Mouse (Mus musculus) lung, embryonic 15.5 days (tissue): ENCODE results near the gene Mrpl48. TPM values are rescaled to one million over a fixed set of nuclear protein-coding genes. Genes with fewer than 3 reads are reported as not detected.

ENCODE experiments used
- ATAC-seq: fragments of 200-750 bp; cut with Nextera tagmentation; 2 replicates; pipeline ENCODE4 v1.8.0; 2017; ENCODE audit warnings: moderate number of reproducible peaks, borderline replicate concordance; ENCODE audit not compliant: low FRiP score, low TSS enrichment; ENCODE audit errors: extremely low read depth
- H3K27ac ChIP-seq: fragments of 300-500 bp; sonication (generic); 2 replicates; pipeline ENCODE4 v1.5.1; 2015; ENCODE audit warnings: moderate library complexity, mild to moderate bottlenecking, inconsistent platforms
- H3K27me3 ChIP-seq: fragments of 300-500 bp; sonication (generic); 2 replicates; pipeline ENCODE4 v1.6.1; 2015; ENCODE audit warnings: inconsistent platforms
- H3K36me3 ChIP-seq: fragments of 300-500 bp; sonication (generic); 2 replicates; pipeline ENCODE4 v1.6.1; 2015; ENCODE audit warnings: inconsistent platforms
- H3K4me1 ChIP-seq: fragments of 300-500 bp; sonication (generic); 2 replicates; pipeline ENCODE4 v1.6.1; 2015; ENCODE audit warnings: inconsistent platforms
- H3K4me2 ChIP-seq: fragments of 300-500 bp; sonication (generic); 2 replicates; pipeline ENCODE4 v1.6.1; 2015; ENCODE audit warnings: inconsistent platforms, mild to moderate bottlenecking, moderate library complexity
- H3K4me3 ChIP-seq: fragments of 300-500 bp; sonication (generic); 2 replicates; pipeline ENCODE4 v1.5.1; 2015; ENCODE audit warnings: mild to moderate bottlenecking, inconsistent platforms
- H3K9ac ChIP-seq: fragments of 300-500 bp; sonication (generic); 2 replicates; pipeline ENCODE4 v1.6.1; 2015; ENCODE audit warnings: inconsistent platforms
- H3K9me3 ChIP-seq: fragments of 300-500 bp; sonication (generic); 2 replicates; pipeline ENCODE4 v1.6.1; 2016; ENCODE audit warnings: inconsistent platforms
- WGBS: fragments of 180-500 bp; shearing (Covaris S2); methylation state at CpG from one replicate; pipeline ENCODE4 v1.1.7; 2015; 5-methylcytosine and 5-hydroxymethylcytosine counted together
- polyA plus RNA-seq: library from polyadenylated mRNA; unstranded; fragments of >200 nt; fragmentation: Nextera tagmentation; extraction: Ambion mirVana; gene quantifications from 2 replicates; pipeline ENCODE4 v1.2.1, GENCODE M21; 2015

Gene Mrpl48
- polyA plus RNA-seq, 1 experiment from 2014 or later = 77.0 TPM

DNA sequence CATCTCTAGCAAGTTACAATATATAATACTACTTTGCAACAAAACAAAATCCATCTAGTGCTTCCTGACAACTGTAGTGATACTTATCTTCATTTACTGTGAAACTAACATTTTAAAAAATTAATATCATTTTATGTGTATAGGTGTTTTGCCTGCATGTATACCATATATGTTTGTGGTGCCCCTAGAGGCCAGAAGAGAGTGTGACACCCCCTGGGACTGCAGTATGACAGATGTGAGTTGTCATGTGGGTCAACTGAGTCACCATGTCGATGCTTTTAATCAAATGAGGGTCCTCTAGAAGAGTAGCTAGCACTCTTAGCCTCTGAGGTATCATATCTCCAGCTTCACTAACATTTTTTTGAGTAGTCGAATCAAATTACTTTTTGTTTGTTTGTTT lies 14.2 kb upstream of the Mrpl48 start:
- no peak overlapping the region for H3K27ac ChIP-seq
- no peaks in the 10 kb centered on the region for H3K4me1 ChIP-seq
- 80% methylated on average over 2 of the region's 2 CpGs for WGBS
- ATAC-seq = no peak
- no peaks in the 10 kb centered on the region for H3K9me3 ChIP-seq
- no peak overlapping the region for H3K4me3 ChIP-seq
- H3K4me2 ChIP-seq = no peak overlapping the region
- no peaks in the 10 kb centered on the region for H3K27me3 ChIP-seq
- no peak overlapping the region for H3K9ac ChIP-seq
- H3K36me3 ChIP-seq = no peaks in the 10 kb centered on the region

DNA sequence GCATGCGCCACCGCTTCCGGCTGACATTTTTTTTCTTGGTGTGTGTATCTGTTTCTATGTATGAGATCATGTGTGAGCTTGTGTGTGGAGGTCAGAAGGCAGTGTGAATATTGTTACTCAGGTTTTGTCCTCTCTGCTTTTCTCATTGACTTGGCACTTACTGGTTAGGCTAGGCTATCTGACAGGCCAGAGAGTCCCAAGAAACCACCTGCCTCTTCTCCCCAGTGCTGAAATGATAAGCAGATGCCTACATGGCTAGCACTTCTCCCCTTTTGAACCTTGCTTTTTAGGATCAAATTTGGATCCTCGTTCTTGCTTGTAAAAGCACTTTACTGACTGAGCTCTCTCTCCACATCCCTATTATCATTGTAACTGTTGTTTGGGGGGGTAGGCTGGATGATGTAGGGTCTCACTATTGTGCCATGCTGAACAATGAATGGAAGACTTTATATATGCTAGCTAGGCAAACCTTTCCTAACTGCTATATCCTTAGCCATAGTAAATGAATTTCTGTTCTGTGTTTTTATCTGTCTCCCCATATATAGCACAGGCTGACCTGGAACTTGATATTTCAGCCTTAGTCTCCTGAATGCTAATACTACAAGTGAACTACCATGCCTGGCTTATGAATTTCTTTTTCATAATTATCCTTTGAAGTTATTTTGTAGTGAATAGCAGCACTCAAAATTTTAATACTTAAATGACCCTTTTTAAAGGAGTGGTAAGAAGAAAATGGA lies 8.2 kb upstream of the Mrpl48 start:
- ATAC-seq = no peak
- Histone ChIP-seq H3K9ac (no peak overlapping the region), H3K9me3 (no peaks in the 10 kb centered on the region), H3K27me3 (no peaks in the 10 kb centered on the region), H3K4me3 (no peak overlapping the region), H3K27ac (no peak overlapping the region), H3K4me2 (no peak overlapping the region), H3K36me3 (no peaks in the 10 kb centered on the region), H3K4me1 (no peaks in the 10 kb centered on the region)
- WGBS = 91% methylated on average over 4 of the region's 4 CpGs

DNA sequence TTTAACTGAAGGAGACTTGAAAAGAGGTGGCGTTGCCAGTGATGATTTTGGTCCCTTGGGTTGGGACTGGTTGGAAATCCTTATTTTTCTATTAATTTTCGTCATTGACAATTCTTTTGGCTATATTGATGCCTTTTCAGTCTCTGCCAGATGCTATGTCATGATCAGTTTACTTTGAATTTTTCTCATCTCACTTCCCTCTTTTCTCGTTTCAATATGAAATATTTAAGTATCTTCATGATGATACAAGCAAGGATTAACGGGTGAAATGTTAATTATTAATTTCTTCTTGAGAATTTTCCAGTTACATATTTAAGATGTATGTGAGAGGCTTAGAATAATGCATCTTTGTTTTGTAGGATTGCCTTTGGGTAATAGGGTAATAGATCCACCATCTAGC lies 809 bp upstream of the Mrpl48 start:
- H3K4me3 ChIP-seq = peak overlapping the region; percentile 100
- H3K36me3 ChIP-seq = no peaks in the 10 kb centered on the region
- no peak overlapping the region for H3K27ac ChIP-seq
- ATAC-seq = no peak
- H3K9me3 ChIP-seq = no peaks in the 10 kb centered on the region
- H3K4me2 ChIP-seq = peak overlapping the region; percentile 63
- no peaks in the 10 kb centered on the region for H3K27me3 ChIP-seq
- WGBS = 5% methylated on average over 4 of the region's 4 CpGs
- H3K4me1 ChIP-seq = peaks cover 15% of the 10 kb centered on the region; the same call in 1 of the 2 replicates
- H3K9ac ChIP-seq = peak overlapping the region; percentile 100

GRCm38 (mm10) chr7:100607214-100608129 lies 629 bp downstream of the Mrpl48 start, which contains the start of gene Rab6a:
Gene Rab6a, plus strand, starts transcription at chr7:100607410.
- peak; percentile 98 for ATAC-seq
- Histone ChIP-seq H3K9me3 (no peaks in the 10 kb centered on the region), H3K27ac (peak within 1 kb of the TSS; percentile 99), H3K4me1 (peaks cover 15% of the 10 kb centered on the region; the same call in 1 of the 2 replicates), H3K27me3 (no peaks in the 10 kb centered on the region), H3K4me2 (peak within 1 kb of the TSS; percentile 63), H3K36me3 (no peaks in the 10 kb centered on the region), H3K4me3 (peak within 1 kb of the TSS; percentile 100), H3K9ac (peak within 1 kb of the TSS; percentile 100)
- under 1% methylated on average over 105 of the region's 105 CpGs for WGBS

DNA sequence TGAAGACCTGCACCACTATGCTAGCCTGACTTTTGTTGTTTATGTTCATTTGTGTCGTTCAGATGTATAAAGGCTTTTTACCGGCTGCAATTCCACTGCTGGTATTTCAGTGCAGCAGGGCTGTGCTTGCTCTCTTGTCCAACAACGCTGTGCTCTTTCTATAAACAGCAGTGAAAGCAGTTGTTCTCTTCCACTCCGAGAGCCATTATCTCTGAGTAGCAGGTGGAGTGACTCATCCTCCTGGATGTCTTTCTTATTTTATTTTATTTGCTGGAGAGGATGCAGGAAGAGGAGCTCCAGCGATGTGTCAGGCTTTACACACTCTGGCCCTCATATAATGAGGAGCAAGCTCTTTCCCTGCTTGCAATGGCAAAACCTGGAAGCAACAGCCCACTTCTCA lies 7.9 kb downstream of the Mrpl48 start:
- Histone ChIP-seq H3K9me3 (no peaks in the 10 kb centered on the region), H3K36me3 (no peaks in the 10 kb centered on the region), H3K4me3 (no peak overlapping the region), H3K4me1 (no peaks in the 10 kb centered on the region), H3K9ac (no peak overlapping the region), H3K27ac (no peak overlapping the region), H3K4me2 (no peak overlapping the region), H3K27me3 (no peaks in the 10 kb centered on the region)
- WGBS = 57% methylated on average over 5 of the region's 5 CpGs
- ATAC-seq = no peak

- no peaks in the 10 kb centered on the region for H3K36me3 ChIP-seq
- no peak for ATAC-seq
Observed at GRCm38 (mm10) chr7:100593349-100593748, 14.8 kb downstream of the Mrpl48 start.

GRCm38 (mm10) chr7:100591522-100591852 lies 16.6 kb downstream of the Mrpl48 start:
- Histone ChIP-seq H3K4me3 (peak overlapping the region; percentile 54), H3K27me3 (no peaks in the 10 kb centered on the region), H3K36me3 (no peaks in the 10 kb centered on the region), H3K4me2 (peak overlapping the region; percentile 58), H3K9ac (no peak overlapping the region), H3K4me1 (no peaks in the 10 kb centered on the region), H3K9me3 (no peaks in the 10 kb centered on the region), H3K27ac (0 out of 2 replicates have a peak overlapping the region, but pooled peaks have one; percentile 86)
- WGBS = 3% methylated on average over 2 of the region's 2 CpGs
- ATAC-seq = no peak

More at GRCm38 (mm10) chr7:100593349-100593748, 14.8 kb downstream of the Mrpl48 start:
- no peaks in the 10 kb centered on the region for H3K27me3 ChIP-seq
- H3K9me3 ChIP-seq = no peaks in the 10 kb centered on the region
- H3K27ac ChIP-seq = no peak overlapping the region
- no peak overlapping the region for H3K9ac ChIP-seq
- H3K4me1 ChIP-seq = no peaks in the 10 kb centered on the region
- no peak overlapping the region for H3K4me3 ChIP-seq
- no peak overlapping the region for H3K4me2 ChIP-seq

DNA sequence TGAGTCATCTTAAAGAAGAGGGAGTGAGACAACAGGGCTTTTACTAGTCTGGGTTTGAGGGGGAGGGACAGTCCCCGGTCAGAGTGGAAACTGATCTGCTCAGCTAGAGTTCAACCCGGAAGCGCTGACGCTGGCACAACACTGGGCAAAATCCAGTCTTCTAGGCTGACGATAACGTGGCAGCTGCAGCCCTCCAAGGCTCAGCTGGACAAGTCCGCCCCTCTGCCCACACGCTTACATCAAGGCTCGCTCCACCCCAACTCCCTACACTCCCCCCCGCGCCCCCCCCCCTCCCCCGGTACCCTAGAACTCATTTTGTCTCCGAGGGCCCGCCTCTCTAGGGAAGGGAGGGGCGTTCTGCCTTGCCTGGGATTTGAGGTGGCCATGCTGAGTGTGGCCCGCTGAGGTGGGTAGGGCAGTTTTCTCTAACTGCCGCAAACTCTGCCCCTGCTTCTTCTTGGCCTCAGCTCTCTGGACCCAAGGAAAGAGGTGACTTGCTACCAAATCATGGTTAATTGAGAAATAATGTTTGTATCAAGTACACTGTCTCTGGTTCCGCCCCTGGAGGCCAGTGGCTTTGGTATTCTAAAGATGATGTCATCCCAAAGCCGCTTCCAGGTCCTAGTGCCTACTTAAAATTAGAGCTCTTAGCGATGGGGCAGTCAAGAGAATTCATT lies 17.1 kb downstream of the Mrpl48 start:
- Histone ChIP-seq H3K9me3 (no peaks in the 10 kb centered on the region), H3K4me3 (peak overlapping the region; percentile 54), H3K27me3 (no peaks in the 10 kb centered on the region), H3K36me3 (no peaks in the 10 kb centered on the region), H3K4me1 (no peaks in the 10 kb centered on the region), H3K9ac (peak overlapping the region; percentile 31), H3K27ac (peak overlapping the region; percentile 86), H3K4me2 (peak overlapping the region; percentile 58)
- peak; percentile 96 for ATAC-seq
- under 1% methylated on average over 18 of the region's 20 CpGs for WGBS

DNA sequence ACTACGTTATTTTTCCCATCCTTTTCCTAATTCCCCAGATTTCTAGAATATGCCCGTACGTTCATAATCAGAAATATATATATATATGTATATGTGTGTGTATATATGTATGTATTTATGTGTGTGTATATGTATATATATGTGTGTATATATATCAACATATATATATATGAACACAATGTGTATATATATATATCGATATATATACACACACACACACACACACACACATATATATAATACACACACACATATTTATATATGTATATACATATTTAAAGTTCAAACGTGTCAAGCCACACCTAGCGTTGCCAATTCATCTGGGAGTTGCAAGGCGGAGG lies 17.6 kb downstream of the Mrpl48 start:
- H3K4me2 ChIP-seq = peak overlapping the region; percentile 58
- peak overlapping the region; percentile 54 for H3K4me3 ChIP-seq
- H3K36me3 ChIP-seq = no peaks in the 10 kb centered on the region
- ATAC-seq = no peak
- peak overlapping the region; percentile 31 for H3K9ac ChIP-seq
- no peaks in the 10 kb centered on the region for H3K9me3 ChIP-seq
- 24% methylated on average over 7 of the region's 7 CpGs for WGBS
- no peaks in the 10 kb centered on the region for H3K27me3 ChIP-seq
- H3K27ac ChIP-seq = peak overlapping the region; percentile 86
- no peaks in the 10 kb centered on the region for H3K4me1 ChIP-seq

DNA sequence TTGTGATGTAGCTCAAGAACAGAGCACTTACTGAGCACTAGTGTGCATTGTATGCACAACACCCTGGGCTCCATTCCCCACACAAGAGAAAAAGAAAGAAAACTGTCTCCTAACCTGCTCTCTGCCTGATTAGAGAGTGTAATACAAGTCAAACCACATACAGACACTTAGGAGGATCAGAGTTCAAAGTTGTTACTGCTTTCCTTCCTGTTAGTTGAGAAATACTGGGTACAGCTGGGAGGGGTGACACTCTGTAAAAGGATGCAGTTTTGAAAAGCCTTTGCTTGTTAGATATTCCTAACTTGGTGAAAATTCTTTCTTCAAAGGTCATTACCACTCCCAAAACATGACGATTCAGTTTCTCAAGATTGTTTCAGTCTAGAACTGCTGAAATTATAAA lies 18.3 kb downstream of the Mrpl48 start:
- Histone ChIP-seq H3K4me1 (no peaks in the 10 kb centered on the region), H3K27me3 (no peaks in the 10 kb centered on the region), H3K9me3 (no peaks in the 10 kb centered on the region), H3K4me2 (no peak overlapping the region), H3K27ac (no peak overlapping the region), H3K4me3 (no peak overlapping the region), H3K9ac (no peak overlapping the region), H3K36me3 (no peaks in the 10 kb centered on the region)
- WGBS = 53% methylated on average over 1 of the region's 1 CpGs
- ATAC-seq = no peak

DNA sequence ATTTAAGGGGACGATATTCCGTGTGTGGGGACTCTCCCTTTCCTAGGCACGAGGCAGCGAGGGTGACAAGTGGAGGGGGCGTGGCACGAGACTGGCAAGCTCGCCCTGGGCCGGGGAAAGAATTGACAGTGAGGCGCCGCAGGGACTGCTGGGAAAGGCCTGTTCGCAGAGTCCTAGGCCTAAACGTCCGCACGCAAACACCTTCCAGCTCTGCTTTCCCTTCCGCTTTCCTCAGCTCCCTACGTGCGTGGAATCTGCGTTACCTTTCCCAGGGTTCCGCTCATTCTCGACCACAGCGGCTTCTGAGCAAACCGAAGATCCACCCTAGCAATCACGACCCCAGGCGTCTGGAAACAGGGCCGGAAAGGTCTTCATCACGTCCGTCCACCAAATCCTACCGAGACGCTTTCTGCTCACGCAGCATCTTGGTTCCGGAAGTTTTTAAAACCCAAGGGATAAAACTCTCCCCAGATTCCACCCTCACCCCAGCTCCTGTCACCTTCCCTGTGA lies 25.3 kb downstream of the Mrpl48 start:
- Histone ChIP-seq H3K4me3 (peak overlapping the region; percentile 66), H3K27ac (peak overlapping the region; percentile 90), H3K36me3 (no peaks in the 10 kb centered on the region), H3K27me3 (no peaks in the 10 kb centered on the region), H3K4me1 (peaks cover 4% of the 10 kb centered on the region), H3K4me2 (peak overlapping the region; percentile 81), H3K9ac (peak overlapping the region; percentile 75), H3K9me3 (no peaks in the 10 kb centered on the region)
- WGBS = under 1% methylated on average over 31 of the region's 31 CpGs
- peak; percentile 86 for ATAC-seq
